Mouse (Mus musculus): ENCODE results near the gene S100a4. TPM values are rescaled to one million over a fixed set of nuclear protein-coding genes. Genes with fewer than 3 reads are reported as not detected.

S100a4 gene
- total RNA-seq, 2 experiments from 2014 or later = 11.4 to 14.7 TPM

DNA sequence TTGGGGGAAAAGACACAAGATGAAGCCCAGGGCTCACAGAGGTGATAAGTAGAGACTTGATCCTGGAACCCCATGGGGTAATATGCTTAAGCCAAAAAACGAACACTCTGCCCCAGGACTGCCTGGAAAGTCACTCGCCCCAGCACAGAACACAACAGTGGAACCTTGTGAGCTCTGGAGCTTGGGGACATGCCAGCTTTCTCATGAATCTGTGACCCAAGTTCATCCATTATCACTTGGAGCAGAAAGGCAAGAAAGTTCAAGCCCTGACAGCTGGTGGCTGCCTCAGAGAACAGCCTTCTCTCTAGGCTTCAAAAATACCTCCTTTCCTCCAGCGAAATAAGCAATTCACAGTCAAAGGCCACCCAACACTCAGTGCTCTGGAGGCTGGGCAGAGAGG is 4.2 kb upstream of the S100a4 start:
- no peak for DNase-seq (ENCODE audit: low spot score in 2 of 2)

DNA sequence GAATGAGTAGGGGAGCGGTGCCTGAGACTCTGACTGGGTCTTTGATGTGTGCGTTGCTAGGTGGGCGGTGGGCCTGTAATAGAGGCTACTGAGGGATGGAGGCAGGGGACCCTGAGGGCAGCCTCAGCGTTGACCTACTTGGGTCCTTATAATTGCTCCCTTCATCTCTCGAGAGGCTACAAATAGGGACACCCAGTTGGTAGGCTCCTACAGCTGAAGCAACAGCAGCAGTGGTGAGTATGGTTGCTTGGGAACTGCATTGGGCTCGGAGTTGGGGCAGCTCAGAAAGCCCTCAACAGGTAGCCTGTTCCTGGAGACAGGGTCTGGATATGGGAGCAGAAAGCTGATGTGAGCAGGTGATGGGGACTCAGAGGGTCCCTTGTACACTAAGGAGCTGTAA is 3.5 kb upstream of the S100a4 start:
- DNase-seq (ENCODE audit: low spot score in 2 of 2) = no peak

DNA sequence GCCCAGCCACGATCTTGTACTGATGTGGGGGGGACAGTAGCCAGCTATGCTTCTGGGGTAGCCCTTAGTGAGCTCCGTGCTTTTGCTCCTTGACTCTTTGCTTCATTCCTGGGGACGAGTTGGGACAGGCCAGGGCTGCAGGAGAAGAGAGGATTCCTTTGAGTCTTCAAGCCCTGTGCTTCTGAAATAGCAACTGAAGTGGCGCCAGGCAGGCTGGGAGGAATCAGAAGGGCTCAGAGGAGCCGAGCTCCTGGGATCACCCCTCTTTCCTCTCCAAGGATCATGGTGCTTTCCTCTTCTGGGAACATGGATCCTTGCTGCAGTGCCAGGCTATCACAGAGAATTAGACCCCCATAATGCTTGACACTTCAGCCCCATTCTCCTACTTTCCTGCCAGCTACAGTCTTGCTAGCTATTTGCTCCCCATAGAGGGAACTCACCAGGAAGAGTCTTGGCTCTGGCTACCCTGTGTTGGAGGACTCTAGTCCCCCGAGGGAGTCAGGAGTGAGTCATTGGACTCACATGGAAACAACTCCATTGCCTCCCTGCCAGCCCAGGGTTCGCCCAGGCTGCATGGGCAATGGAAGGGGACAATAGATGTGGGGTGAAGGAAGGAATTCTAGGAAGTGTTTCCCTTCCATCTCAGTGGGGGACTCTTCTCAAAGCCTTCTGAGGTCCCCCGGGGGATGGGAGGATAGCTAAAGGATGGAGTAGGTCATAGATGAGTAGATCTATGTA is 2.9 kb upstream of the S100a4 start:
- DNase-seq (ENCODE audit: low spot score in 2 of 2) = no peak

DNA sequence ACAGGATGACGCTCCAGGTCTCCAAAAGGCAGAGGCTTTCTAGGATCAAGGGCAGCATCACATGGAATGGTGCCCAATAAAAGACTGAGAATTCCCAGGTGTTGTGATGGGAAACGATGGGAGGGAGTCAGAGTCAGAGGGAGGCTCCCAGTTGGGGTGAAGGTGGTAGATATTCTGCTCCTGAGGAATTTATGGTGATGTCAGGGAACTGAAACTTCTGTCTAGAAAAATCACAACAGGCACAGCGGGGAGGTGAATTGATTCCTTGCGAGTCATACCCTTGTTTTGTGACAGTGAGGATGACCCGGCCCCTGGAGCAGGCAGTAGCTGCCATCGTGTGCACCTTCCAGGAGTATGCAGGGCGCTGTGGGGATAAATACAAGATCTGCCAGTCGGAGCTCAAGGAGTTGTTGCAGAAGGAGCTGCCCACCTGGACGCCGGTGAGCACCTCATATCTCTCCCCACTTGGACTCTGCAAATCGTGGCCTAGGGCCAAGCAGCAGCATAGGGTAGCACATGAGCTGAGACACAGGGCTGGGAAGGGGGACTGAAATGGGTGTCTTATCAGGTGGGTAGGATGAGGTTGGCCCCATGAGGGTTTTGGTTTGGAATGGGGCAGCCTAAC is 2.0 kb upstream of the S100a4 start, which contains the start of gene Gm42674:
Gene Gm42674, plus strand, starts transcription at position 419 of the 625 bp plus-strand sequence.
- DNase-seq (ENCODE audit: low spot score in 2 of 2) = no peak

DNA sequence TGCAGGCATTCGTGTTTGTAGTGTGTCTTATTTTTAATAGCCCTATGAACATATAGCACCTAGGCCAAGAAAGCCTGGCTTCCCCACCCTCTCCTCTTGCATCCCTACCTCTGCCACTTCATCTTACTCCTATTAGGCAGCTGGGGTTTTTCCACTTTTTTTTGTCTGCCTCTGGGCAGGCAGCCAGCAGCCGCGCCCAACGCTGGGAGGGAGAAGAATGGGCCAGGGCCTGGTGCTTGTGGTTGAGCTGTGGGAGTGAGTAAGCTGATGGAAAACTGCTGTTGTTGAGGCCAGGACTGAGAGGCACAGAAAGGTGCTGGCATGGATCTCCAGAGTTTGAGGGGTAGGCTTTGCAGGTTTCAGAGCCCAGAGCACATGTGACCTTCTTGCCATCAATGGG is 845 bp downstream of the S100a4 start:
- peak in 1 of 2 experiments; percentile 46 for DNase-seq (ENCODE audit: low spot score in 2 of 2)

DNA sequence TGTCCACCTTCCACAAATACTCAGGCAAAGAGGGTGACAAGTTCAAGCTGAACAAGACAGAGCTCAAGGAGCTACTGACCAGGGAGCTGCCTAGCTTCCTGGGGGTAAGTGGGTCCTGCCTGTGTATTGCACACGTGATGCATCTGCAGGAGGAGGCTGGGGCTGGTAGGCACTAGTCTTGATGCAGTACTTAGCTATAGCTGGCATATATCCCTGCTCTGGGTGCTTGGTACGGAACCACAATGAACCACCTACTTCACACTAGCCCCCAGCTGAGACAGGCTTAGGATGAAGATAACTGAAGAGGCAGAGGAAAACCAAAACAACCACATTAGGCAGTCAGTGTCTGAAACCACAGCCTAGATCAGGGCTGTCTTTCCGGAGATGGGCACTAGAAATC is 1.5 kb downstream of the S100a4 start:
- DNase-seq (ENCODE audit: low spot score in 2 of 2) = no peak

DNA sequence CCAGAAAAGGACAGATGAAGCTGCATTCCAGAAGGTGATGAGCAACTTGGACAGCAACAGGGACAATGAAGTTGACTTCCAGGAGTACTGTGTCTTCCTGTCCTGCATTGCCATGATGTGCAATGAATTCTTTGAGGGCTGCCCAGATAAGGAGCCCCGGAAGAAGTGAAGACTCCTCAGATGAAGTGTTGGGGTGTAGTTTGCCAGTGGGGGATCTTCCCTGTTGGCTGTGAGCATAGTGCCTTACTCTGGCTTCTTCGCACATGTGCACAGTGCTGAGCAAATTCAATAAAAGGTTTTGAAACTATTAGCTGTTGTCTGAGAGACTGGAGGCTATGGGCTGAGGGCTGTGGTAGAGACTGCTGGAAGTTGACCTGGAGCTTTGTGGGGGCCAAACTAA is 2.2 kb downstream of the S100a4 start:
- DNase-seq (ENCODE audit: low spot score in 2 of 2) = no peak

DNA sequence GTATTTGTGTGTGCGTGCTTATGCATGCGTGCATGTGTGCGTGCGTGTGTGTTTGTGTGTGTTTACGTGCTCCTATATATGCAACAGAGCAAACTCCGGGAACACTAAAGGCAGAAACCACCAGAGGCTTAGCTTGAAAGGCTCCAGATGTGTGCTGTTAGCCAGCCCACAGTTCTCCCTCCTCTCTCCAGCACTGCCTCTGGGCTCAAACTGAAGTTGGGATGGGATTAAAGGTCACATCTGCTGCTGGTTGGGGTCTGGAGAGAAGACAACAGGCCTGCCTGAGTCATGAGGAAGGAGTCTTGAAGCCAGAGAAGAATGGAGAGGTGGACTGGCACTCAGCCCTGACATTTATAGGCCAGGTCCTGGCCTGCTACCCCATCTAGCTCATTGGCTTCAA is 2.6 kb downstream of the S100a4 start:
- DNase-seq (ENCODE audit: low spot score in 2 of 2) = no peak

DNA sequence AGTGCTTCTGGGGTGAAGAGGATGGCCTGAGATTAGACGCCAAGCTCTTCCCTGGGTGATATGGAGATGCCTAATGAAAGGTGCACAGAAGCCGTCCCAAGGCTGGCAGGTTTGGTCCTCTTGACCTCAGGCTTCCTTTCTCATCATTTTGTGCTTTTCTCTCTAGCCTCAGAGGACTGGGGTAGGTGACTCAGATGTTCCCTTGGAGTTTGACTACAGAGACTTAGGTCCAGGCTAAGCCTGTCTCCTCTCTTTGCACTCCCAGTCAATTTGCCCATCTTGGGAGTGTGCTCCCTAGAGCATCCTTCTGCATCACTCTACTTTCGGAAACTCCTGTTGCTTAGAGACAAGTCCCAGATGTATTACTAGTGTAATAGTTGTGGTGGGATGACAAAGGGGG is 3.8 kb downstream of the S100a4 start:
- DNase-seq (ENCODE audit: low spot score in 2 of 2) = no peak

DNA sequence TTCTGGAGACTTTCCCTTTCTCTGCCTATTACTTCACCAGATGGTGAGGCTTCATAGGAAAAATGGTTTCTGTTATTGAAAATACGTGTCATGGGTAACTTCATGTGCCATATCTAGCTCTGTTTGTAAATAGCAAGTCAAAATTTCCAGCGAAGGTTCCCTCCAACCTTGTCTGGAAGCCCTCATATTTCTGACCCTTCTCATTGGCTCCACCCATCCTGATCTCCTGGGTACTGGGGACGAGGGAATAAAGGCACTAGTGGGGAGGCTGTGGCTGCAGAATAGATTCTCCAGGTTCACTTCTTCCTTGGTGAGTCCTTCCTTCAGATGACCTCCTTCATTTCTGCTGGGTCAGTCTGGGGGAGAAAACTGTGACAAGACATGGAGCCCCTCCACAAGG is 4.7 kb downstream of the S100a4 start, which contains the start of gene S100a5:
Gene S100a5, plus strand, starts transcription at position 301 of the 400 bp plus-strand sequence.
- DNase-seq (ENCODE audit: low spot score in 2 of 2) = no peak

DNA sequence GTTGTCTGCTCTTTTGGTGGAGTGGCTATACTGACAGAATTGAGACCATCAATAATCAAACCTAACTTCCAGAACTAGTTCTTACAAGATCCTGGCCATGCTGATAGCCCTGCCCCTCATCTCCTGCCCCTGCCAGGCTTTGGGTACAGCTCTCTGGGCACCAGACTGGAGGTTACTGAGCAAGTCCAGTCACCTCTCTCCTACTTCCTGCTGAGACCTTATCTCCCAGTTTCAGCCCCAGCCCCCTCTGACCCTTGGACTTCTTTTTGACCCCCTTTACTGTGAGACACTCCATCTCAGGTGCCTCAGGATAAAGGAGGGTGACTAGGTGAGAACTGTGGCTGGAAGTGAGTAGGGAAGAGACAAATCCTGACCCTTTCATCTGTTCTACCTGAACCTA is 5.5 kb downstream of the S100a4 start:
- DNase-seq (ENCODE audit: low spot score in 2 of 2) = no peak

DNA sequence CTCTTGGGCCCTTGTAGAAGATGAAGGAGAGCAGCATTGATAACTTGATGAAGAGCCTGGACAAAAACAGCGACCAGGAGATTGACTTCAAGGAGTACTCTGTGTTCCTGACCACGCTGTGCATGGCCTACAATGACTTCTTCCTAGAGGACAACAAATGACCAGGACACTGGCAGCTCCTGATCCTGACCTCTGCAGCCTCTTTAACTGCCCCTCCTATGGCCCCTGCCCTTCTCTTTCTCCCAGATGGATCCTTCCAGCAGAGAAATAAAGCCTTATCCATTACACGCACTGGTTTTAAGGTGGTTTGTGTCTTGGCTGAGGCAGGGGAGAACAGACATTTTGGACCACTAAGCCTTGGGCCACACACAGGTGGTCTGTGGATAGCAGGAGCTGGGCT is 7.9 kb downstream of the S100a4 start:
- DNase-seq (ENCODE audit: low spot score in 2 of 2) = no peak

DNA sequence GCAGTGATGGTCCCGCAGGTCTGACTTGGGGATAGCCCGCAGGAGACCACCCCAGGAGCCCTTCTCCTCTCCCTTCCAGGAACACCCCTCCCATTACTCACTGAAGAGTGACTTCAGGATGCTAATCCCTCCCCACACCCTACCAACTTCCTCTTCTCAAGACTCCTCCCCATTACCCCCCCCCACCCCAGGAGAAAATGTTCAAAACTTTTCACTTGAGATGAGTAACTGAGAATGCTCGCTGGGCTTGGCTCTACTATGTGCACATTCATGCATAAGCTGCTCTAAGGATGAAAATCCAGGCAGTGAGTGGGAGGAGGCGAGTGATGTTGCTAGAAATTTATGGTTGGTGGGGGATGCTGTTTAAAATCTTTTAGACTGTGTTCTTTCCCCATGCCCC is 8.5 kb downstream of the S100a4 start:
- DNase-seq (ENCODE audit: low spot score in 2 of 2) = no peak

DNA sequence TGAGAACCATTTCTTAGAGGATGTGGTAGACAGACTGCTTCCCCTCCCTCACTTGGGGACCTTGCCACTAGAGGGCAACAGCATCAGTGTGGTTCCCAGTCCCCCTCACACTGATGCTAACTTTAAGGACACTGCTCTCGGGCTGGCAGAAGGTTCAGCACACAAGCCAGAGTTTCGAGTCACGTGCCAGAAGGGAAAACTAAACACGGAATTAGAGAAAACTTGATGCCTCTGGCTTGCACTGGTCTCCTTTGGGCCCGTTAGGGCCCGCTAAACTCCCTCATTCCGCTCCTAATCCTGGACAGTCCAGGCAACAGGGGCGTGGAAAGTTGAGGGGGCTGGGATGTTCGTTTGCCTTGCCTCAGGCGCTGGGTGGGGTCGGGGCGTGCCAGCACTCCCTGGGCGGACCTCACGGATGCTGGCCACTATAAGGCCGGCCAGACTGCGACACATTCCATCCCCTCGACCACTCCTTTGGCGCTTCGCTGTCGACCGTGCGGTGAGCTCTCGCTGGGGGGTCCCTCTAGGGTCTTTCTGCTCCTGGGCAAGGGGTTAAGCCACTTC is 9.2 kb downstream of the S100a4 start, which contains the start of gene S100a6:
Gene S100a6, plus strand, starts transcription at position 155 of the 564 bp plus-strand sequence.
- DNase-seq (ENCODE audit: low spot score in 2 of 2) = no peak

DNA sequence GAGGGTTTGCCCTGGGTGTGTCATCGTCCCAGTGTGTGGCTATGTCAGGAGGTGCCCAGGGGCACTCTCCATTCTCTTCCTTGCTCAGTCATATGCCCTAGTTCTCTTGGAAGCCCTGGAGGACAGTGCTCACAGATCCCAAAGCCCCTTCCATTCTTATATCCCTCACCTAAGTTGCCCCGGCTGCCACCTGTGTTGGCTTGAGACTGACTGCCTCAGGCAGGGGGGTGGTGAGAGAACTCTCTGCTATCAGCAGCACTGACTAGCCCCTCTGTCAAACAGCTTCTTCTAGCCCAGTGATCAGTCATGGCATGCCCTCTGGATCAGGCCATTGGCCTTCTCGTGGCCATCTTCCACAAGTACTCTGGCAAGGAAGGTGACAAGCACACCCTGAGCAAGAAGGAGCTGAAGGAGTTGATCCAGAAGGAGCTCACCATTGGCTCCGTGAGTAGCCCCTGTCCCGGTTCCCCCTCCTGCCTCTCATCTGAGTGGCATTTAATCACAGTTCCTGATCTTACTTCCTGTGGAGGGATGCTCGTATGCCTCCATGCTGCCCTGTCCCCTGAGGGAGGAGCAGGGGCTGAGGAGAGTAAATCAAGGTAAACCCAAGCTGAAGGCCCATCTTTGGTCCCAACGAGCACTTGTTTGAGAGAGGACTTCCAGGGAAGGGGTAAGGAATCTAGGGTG is 10.0 kb downstream of the S100a4 start:
- no peak for DNase-seq (ENCODE audit: low spot score in 2 of 2)

DNA sequence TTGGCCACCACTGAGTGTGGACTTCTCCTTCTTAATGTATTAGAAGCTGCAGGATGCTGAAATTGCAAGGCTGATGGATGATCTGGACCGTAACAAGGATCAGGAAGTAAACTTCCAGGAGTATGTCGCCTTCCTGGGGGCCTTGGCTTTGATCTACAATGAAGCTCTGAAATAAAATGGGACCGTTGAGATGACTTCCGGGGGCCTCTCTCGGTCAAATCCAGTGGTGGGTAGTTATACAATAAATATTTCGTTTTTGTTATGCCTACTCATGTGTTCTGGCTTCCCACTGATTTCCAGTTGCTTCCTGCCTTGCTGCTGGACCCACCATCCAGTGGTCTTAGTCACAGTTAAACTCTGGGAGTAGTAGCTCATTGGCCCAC is 10.6 kb downstream of the S100a4 start:
- no peak for DNase-seq (ENCODE audit: low spot score in 2 of 2)

DNA sequence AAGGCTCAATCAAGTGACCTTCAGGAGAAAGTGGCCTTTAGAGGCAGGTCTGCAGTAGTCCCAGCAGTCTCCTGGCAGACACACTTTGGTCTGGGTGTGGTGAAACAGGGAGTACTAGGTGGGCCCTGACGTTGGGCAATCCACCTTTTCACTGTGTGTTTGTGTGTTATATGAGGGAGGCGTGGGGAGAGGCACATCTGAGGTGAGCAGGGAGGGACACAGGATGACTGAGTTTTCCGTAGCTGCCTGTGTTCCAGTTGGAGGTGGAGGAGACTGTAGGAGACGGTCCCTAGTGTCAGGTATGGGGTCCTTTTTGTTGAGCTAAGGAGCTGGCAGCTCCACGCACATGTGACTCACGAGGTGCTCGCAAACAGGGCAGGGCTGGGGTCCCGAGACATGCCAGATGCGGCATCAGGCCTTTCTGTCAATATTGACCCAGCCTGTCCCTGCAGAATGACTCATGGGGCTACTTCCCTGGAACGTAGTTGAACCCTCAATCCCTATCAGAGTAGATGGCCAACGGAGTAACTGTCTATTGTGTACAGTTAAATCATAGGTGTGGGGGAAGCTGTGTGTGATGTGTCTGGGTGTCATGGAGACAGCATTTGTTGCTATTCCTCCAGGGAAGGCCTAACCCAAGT is 11.2 kb downstream of the S100a4 start:
- no peak for DNase-seq (ENCODE audit: low spot score in 2 of 2)

DNA sequence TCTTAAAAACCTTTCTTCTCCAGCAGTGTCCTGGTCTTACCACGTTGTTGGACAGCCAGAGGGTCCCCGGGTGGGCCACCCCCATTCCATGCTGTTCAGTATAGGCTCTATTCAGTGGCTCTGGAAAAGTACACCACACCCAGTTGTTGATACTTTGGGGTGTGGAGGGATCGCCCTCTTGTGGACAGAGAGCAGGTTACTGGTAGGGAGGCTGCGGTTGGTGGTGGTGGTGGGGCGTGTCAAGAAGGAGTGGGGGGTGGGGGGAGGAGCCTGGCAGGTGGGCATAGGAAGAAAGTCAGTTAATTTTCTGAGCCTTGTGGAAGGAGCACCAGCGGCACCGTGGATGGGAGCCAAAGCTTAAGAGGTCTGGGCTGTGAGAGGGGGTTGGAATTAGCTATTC is 11.8 kb downstream of the S100a4 start:
- peak; percentile 19 to 59 for DNase-seq (ENCODE audit: low spot score in 2 of 2)

DNA sequence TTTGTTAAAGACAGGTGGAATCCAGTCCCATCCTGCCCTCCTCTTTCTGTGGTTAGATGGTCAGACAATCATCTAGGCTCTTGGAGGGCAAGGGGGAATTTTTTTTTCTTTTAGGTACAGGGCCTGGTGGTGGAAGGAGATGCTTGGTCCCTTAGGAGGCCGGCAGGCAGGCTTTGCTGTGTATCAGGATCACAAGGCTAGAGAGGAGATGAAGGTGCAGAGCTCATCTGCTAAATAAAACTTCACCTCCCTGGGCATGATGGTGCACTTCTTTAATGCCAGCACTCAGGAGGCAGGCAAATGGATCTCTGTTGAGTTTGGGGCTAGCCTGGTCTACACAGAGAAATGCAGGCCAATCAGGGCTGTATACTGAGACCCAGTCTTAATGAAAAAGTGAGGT is 12.3 kb downstream of the S100a4 start:
- DNase-seq (ENCODE audit: low spot score in 2 of 2) = no peak

DNA sequence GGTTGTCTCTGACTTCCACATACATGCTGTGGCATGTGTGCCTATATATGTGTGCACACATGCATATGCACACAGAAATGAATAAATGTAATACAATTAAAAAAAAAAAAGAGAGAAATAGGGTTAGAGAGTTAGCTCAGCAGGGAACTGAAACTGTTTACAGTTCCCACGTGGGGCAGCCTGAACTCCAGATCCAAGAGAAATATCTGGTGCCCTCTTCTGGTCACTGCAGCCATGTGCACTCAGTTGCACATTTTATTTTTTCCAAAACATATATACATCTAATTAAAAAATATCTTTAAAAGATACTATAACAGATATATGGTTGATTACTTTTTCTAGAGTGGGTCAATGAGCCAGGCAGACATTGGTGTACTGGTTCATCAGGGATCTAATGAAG is 14.0 kb downstream of the S100a4 start:
- no peak for DNase-seq (ENCODE audit: low spot score in 2 of 2)

DNA sequence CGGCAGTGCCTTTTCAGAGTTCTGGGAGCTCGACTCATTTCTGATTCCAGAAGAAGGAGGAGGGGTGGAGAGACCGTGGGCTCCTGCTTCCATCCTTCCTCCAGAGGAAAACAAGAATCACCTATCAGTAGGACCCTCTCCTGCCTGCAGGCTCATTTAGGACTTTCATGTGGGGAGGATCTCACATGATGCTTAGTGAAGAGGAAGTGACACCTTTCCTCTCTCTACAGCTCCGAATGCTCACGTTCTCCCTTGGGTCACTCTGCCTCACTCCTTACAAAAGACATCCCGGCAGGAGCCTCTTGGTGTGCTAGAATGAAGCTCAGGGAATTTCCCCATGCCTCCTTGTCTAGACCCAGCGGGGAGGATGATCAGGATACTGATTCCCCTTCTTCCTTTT is 18.0 kb downstream of the S100a4 start:
- no peak for DNase-seq (ENCODE audit: low spot score in 2 of 2)
